Mouse (Mus musculus) retina, postnatal 7 days (tissue): ENCODE data around the gene Pisd.
"Not testable (repeated sequence)": the region's sequence is repeated elsewhere in the genome, so short reads cannot be mapped to it uniquely, and the experiment has no call there.

ENCODE experiments used
- DNase-seq: peaks from one replicate; pipeline ENCODE4 v3.0.0-alpha.2; 2012; ENCODE audit warnings: low read depth, low spot score

Gene Pisd

DNA sequence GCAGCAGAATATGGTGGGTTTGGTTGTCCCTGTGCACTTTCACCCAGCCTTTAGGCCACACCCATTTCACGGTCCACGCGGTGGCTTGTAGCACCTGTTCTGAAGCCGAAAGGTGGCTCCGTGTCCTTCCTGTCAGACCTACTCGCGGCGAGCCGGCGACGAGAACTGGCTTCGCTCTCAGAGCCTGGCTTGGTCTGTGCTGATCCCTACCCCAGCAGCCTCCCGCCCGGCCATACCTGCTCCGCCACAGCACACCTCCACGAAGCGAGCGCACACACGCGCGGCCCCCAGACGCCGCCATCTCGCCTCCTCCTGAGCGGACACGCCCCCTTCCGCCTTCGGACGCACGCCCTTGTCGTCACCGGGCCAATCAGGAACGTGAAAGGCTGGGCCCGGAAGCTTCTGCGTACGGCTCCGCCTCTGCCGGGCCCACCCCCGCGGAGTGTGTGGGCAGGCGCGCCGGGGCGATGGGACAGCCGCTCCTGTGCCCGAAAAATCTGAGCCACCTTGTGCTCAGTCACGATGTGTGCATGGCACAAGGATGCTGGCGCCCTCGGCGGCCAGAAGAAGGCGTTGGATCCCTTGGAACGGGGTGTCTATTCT, at the start of gene Pisd:
Gene Pisd, minus strand, starts transcription at position 334 of the 603 bp plus-strand sequence.
- DNase-seq = peak; percentile 87

DNA sequence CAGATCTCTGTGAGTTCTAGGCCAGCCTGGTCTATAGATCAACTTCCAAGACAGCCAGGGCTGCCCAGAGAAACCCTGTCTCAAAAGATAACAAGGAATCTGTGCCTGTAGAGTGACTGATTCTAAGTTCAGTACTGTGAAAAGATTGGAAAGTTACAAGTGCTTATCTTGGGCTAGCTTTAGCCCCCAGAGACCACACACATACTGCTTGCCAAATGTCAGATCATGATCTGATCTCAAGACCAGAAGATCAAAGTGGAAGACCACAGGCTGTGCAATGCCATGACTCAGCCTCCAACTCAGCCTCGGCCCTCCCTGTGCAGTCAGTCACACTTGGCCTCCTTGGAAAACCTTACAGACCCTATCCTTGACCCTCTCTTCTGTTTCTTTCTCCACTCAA, 49.1 kb upstream of the Pisd start:
- DNase-seq = no peak

DNA sequence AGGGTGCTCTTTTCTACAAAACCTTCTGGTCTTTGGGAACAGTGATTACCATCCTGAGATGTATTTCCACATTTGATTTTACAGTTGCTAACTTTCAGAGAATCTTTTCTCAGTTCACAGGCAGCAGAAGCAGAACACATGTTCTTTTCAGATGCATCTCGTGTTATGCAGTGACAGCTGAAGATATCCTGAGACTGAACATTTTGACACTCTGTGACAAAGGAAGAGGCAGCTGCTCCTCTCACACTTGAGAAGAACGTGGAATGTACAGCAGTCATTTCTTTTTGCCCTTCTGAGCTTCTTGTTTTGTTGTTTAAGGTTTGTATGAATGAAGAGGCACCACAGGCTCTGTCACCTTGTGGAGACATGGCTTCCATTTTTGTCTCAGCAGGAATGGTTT, 44.6 kb upstream of the Pisd start:
- DNase-seq = no peak

DNA sequence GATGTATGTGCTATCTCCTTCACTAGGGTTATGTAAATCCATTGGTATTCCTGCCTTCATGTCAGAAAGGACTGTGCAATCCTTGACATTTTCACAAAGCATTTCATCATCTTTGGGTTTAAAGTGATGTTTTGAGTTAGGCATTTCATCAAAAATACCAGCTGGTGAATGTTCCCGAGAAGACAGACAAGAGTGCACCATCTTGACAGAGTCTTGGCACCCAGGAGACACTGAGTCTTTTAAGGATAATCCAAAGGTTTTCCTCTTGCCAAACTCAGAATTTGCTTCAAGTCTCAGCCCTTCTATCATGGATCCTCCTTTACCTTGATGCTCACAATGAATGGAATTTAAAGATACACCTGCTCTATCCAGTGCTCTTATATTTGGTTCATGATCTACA, 43.3 kb upstream of the Pisd start:
- DNase-seq = not testable (repeated sequence)

DNA sequence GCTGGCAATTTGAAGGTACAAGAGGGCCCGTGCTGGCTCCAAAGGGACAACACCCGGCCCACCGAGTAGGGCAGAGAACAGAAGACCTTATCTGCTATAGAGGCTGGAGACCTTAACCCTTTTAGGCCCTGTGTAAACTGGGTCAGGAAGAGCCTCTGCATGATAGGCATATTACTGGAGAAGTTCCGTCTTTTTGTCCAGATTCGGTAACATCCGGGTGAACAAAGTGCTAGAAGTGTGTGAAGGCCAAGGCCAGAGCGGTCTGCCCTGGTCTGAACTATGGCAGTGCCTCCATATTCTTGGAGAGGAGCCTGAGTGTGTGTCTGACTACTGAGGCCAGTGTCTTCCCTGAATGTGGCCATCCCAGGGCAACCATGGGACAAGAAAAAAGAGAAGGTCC, 41.6 kb upstream of the Pisd start, which contains the start of gene Gm20671:
Gene Gm20671, minus strand, starts transcription at position 101 of the 400 bp plus-strand sequence.
- DNase-seq = no peak

DNA sequence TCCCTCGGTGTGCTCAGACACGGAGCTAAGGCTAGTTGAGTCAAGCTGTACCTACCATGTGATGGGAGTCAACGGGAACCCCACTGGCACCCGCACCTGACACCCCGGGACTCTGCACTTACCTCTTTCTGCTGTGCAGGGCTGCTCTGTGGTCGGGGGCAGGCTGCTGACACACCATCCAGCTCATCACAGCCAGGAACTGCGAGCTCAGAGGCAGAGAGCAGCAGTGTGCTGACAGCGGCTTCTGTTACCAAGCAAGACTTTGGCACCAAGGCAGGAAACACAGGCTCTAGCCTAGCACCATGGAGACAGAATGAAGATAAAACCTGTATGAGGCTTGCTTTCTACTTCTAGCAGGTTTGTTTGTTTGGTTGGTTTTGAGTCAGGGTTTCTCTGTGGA, 35.0 kb upstream of the Pisd start:
- DNase-seq = no peak

DNA sequence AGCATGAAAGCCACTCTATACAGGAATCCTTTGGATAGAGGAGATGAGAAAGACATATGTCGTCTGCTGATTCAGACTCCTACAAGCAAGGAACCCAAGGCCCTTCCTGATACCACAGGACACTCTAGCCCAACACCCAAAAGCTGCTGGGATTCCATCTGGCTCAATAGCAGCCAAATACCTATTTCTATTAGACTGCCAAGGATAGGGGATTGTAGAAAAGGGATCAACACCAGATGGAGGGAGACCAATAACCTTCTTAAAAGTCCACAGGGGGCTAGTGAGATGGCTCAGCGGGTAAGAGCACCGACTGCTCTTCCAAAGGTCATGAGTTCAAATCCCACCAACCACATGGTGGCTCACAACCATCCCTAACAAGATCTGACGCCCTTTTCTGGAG, 29.9 kb upstream of the Pisd start:
- no peak for DNase-seq

DNA sequence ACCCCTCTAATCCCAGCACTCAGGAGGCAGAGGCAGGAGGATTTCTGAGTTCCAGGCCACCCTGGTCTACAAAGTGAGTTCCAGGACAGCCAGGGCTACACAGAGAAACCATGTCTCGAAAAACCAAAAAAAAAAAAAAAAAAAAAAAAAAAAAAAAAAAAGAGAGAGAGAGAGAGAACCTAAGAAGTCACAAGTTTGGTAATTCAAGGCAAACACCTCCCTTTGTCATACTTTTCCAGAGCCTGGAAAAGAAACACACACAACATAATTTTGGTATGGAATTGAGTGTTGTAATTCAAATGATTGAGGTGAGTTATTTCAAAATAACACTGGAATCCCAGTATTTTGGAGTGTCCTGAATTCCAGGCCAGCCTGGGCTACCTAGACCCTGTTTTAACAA, 1.0 kb upstream of the Pisd start:
- DNase-seq = not testable (repeated sequence)

DNA sequence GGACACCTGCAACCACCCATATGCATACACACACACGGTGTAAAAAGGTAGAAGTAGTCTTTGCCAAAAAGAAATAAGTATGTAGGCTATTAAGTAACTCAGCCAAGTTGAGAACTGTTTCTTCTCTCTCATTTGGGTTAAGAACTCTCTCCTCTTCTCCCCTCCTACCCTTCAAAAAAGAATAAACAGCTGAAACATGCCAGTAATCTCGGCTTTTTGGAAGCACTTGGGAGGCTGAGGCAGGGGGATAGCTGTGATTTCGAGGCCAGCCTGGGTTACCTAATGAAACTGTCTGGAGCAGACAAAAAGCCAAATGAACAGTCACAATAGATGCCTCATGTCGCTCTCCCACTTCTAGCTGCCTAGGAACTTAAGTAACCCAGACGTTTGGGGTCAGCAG, 720 bp downstream of the Pisd start:
- DNase-seq = no peak

DNA sequence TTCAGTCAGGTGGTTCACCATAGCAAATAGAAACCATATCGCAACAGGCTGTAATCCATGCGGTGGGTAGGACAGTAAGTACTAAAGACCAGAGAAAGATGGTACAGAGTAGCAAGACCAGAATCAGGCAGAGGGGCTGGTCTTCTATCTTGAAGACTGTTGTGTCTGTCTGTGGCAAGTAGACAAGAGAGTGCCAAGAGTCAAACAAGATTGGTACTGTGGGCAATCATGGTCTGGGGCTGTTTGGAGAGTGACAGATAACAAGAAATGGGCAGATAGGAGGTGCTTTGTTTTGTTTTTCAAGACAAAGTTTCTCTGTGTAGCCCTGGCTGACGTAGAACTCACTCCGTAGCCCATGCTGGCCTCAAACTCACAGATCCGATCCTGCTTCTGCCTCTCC, 3.9 kb downstream of the Pisd start:
- DNase-seq = no peak

DNA sequence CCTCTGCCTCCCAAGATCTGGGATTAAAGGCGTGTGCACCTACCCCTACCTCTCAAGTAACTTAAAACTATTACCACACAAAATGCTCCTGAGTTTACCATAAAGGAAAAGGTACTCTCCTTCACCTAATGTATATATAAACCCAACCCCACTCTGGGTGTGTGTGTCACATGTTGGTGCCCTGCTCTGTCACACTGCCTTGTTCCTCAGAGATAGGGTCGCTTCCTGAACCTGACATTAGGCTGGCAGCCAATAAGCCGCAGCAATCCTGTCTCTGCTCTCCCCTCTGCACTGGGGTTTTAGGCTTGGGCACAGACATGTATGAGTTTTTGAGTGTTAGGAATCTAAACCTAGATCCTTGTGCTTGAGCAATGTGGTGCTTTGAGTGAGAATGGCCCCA, 7.3 kb downstream of the Pisd start:
- no peak for DNase-seq

DNA sequence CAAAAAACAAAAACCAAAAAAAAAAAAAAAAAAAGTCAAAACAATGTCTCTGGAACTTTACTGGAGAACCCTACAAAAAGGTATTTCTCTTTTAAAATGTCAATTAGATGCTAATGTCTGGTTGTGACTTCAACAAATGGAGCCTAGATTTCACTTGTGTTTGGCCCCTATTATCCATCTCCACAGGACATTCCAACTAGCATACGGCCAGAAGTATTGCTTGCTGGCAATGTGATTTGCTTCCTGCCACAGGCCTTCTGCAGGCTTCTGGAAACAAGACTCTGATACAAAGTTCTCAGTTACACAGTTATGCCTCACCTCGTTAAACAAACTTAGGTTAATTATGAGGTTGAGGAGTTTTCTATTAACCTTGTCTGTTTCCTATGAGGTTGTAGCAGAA, 13.1 kb downstream of the Pisd start:
- no peak for DNase-seq

DNA sequence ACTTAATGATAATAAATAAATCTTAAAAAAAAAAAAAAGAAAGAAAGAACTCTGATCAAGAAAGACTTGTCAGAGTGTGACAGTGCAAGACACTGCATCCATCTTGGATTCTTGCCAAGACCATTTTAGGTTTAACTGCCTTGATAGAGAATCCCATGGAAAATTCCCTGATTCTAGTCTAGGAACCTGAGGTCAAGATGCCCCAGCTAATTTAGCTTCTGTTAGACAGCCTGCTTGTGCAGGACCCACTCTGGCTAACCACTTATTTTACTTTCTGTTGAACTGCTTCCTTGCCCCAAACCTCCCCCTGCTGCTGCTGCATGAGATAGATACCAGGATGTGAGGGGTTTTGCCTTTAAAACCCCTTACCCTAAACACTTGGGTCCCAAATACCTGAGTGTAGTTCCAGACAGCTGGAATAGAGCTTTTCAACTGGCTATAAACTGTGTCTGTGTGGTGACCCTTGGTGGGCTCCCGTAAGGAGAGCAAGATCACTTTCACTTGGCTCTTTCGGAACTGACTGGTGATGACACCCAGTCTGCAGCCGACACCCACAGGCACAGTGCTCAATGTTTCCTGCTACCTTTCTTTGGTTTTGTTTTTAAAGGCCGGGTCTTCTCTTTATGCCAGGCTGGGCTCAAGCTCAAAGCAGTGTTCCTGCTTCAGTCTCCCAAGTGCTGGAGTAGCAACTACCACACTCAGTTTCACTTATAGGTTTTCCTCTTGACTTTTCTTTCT, 17.6 kb downstream of the Pisd start:
- no peak for DNase-seq

DNA sequence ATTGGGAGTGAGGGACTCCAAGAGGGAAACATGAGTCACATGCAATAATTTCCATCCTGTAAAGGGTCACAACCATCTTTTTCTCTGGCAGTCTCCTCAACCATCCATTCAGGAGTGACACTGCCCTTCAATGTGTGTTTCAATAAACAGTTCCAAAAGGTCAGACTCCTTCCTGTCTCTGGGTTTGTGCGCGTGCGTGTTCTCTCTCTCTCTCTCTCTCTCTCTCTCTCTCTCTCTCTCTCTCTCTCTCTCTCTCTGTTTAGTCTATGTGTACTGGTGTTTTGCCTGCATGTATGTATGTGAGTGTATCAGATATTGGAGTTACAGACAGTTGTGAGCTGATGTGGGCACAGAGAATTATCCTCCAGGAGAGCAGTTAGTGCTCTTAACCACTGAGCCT, 18.4 kb downstream of the Pisd start:
- no peak for DNase-seq

DNA sequence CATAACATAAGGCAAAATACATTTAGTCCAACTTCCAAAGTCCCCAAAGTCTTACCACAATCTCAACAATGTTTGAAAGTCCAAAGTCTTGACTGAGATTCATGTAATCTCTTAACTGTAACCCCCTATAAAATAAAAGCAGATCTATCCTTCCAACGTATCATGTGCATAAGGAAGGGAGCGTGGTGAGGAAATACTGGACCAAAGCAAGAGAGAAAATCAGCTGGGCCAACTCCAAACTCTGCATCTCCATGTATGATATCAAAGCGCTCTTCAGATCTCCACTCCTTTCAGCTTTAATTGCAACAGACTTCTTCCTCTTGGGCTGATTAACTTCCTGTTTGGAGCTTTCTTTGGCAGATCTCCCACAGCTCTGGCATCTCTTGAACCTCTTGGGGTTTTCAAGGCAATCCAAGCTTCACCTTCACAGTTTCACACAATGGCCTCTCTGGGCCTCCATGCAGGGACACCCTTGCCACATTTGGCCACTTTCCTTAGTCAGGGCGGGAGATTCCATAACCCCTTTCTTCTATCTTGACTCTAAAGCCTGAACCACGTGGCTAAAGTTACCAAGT, 23.8 kb downstream of the Pisd start:
- no peak for DNase-seq

DNA sequence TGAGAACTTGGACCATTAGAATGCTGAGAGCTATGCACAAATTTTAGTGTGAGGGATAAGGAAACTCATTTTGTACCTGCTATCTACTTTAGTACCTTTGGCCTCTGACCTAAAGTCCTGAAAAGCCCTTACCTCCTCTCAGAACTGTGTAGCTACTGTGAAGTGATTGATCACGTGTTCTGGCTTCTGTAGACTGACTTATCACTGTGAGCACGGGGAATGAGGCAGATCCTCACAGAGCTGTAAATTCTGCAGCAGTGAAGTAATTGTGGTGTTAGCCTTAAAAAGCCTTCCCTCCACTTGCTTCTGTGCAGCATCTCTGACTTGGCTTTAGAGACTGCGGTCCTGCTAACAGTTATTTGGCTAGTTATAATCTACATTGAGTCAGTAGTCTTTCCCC, 24.7 kb downstream of the Pisd start:
- DNase-seq = no peak

DNA sequence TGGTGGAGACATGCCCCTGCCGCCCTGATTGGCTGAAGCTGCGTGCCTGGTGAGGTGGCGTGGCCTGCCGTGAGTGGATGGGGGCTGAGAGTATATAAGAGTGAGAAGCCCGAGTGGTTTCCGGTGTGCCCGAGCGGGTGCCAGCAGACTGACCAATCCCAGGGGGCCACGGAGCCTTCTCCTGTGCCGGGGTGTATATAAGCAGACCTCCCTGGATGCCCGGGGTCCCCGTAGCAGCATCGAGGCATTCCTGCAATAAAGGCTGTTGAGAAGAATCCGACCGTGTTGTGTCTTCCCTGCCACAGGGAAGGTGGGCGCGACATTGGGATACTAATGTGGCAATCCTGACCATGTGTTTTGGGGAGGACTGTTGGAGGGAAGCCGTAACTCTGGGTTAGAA, 25.1 kb downstream of the Pisd start:
- not testable (repeated sequence) for DNase-seq

DNA sequence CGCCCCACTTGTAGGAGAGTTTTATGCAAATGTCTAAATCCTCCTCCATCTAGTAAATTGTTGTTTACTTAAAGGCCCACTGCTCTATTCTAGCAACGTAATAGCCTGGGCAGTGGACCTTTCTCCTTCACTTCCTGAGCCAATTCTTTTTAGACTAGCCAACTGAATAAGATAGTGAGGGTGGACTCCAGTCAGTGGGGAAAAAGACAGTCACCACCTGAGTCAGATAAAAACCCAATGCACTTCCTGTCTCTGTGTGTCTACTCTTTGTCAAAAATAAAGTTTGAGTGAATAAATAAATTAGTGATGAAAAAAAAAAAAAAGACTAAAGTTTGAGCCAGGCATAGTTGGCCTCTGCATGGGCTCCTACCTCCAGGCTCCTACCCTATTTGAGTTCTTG, 25.8 kb downstream of the Pisd start:
- no peak for DNase-seq

DNA sequence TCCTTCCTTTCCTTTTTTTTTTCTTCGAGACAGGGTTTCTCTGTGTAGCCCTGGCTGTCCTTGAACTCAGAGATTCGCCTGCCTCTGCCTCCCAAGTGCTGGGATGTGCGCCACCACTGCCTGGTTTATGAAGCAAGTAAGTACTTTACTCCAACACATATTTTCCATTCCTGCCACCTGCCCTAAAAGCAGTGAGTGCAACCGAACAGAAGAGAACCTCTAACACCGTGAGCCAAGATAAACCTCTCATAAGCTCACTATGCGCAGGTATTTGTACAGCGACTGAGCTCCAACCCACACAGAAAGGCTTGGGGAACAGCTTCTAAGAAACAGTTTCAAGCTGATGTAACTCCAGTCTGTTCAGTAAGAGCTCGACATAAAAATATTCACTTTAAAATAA, 29.3 kb downstream of the Pisd start:
- no peak for DNase-seq

DNA sequence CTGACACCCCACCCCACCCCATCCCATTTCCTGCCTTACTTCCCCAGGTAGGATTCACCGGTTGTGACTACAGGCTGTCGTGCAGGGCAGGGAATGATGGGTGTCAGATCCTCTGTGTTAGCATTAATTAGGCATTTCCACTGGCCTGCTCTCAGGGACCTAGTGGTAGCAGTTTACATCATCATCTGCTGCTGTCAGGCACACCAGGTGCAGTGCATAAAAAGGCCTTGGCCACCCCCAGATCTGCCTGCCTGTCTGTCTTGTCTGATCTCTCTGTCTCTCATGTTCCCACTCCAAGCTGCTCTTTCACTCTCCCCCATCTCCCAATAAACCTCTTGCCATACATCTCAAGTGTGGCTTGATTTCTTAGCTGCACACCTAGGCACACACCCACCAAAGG, 33.7 kb downstream of the Pisd start:
- no peak for DNase-seq

DNA sequence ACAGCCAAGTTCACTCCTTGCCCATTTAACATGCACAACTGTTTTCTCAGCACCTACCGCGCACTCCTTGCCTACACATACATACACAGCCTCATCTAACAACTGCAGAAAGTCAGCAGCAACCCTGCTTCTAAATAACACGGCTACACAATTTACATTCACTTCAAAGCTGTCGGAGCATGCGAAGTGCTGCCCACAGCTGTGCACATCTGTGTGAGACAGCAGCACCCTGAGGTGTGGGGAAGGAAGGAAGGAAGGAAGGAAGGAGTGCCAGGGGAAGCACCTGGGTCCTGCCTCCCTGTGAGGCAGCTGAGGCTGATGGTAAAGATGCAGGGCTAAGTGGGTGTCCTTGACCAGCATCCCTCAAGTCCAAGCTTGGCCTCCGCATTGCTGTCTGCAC, 36.5 kb downstream of the Pisd start:
- DNase-seq = no peak

DNA sequence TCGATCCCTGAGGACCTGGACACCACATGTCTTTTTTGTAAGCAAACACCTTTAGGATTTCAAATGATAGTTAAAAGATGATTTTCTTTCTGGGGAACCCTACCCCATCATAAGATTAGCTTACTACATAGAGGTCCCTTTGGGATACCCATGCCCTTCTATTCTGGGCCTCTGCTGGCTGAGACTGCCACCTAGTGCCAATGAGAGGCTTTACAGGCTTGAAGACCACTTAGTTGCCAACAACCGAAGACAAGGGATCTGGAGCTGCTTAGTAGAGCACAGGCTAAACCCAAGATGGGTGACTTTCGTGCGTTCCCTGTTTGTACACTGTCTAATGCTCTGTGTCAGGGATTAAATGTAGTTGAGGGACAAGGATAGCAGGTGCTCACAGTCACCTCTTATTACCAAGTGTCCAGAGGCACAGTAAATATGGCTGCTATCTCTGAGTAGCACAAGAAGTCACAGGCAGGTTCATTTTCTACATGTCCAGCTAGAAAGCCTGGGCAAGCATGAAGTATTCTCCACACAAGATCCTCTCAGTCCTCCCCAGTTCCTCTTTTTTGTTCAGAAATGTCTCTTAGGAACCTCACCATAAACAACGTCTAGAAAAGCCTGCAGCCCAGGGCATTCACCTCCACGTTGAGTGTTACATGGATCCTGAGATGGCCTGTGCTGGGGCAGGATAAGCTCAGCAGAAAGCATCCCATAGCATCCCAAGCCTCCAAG, 37.6 kb downstream of the Pisd start:
- peak; percentile 60 for DNase-seq
